10 mouse cellular contexts compared by ENCODE assay signal in genomic region chr4:148164461-148164860, GRCm38 (mm10). TPM values are rescaled to one million over a fixed set of nuclear protein-coding genes. Genes with fewer than 3 reads are reported as not detected.
DNase-seq lines count a peak whose midpoint lies in the region; ATAC-seq and TF ChIP-seq lines count a peak whose summit lies in the region.
"Had no signal": no experiment of that assay in that cellular context is flagged by ENCODE, and none has a peak within 500 bp of the region (broad histone marks: within the 10 kb centered on the region; RNA-seq: fewer than 3 reads in every experiment).

No protein-coding gene starts in this region.

- H3K4me1 ChIP-seq in heart, embryonic 15.5 days (replicated peaks), result peaks cover 34% of the 10 kb centered on the region
- 0 out of 2 replicates have a peak, but pooled peaks cover 2% of the 10 kb centered on the region for H3K4me1 ChIP-seq in cortical plate, adult 2 months (ENCODE audit: control insufficient read depth, insufficient read depth, low read length)
- H3K4me1 ChIP-seq in hindbrain, embryonic 12.5 days, result peaks cover 45% of the 10 kb centered on the region
- peaks cover 22% of the 10 kb centered on the region for H3K4me1 ChIP-seq in midbrain, embryonic 14.5 days (ENCODE audit: control insufficient read depth, insufficient read depth, low read length)

- no peak overlapping the region for H3K27ac ChIP-seq in heart, embryonic 15.5 days
- H3K27ac ChIP-seq in cortical plate, adult 2 months (ENCODE audit: insufficient read depth, low read length), result no peak overlapping the region
- H3K27ac ChIP-seq in hindbrain, embryonic 12.5 days, result no peak overlapping the region
- H3K27ac ChIP-seq in midbrain, embryonic 14.5 days (replicated peaks; ENCODE audit: low read depth, low read length), result no peak overlapping the region

- DNase-seq in heart, postnatal 4 days, result no peak
- DNase-seq in midbrain, embryonic 14.5 days, result no peak
- no peak for DNase-seq in left cerebral cortex, postnatal 10 days (ENCODE audit: extremely low spot score in 1 of 2, low spot score in 2 of 2)
- DNase-seq in lung, adult 18-20 months, result no peak

- no peak for TF ChIP-seq POLR2A in cortical plate, adult 2 months (IDR thresholded peaks at IDR 0.05; ENCODE audit: extremely low read depth, insufficient read depth, low read length)

- no peak for ATAC-seq in heart, embryonic 15.5 days (replicated peaks; ENCODE audit: insufficient number of reproducible peaks, insufficient read depth, low FRiP score, low read depth)
- no peak for ATAC-seq in hindbrain, embryonic 12.5 days (ENCODE audit: low FRiP score)
- no peak for ATAC-seq in midbrain, embryonic 14.5 days (ENCODE audit: low FRiP score, low TSS enrichment)
- ATAC-seq in activated CD4-positive, CD25-positive, alpha-beta regulatory T cell, adult 4 months, result no peak

- H3K9me3 ChIP-seq in heart, embryonic 15.5 days (replicated peaks), result no peaks in the 10 kb centered on the region
- H3K9me3 ChIP-seq in hindbrain, embryonic 12.5 days (replicated peaks), result no peaks in the 10 kb centered on the region
- H3K9me3 ChIP-seq in midbrain, embryonic 14.5 days (ENCODE audit: control insufficient read depth, low read length), result no peaks in the 10 kb centered on the region

- intact Hi-C loops in left cerebral cortex, postnatal 10 days (cut with DNase I), result no loop called here

- H3K9ac ChIP-seq in heart, embryonic 15.5 days, result 0 out of 2 replicates have a peak overlapping the region, but pooled peaks have one; percentile 10
- H3K9ac ChIP-seq in hindbrain, embryonic 12.5 days, result no peak overlapping the region
- H3K9ac ChIP-seq in midbrain, embryonic 14.5 days (replicated peaks; ENCODE audit: low read length), result peak overlapping the region; percentile 43; the same call in 1 of the 2 replicates

- no peak for TF ChIP-seq CTCF in cortical plate, adult 2 months (IDR thresholded peaks at IDR 0.05; ENCODE audit: extremely low read depth, insufficient read depth, low read length)

- H3K36me3 ChIP-seq in heart, embryonic 15.5 days, result no peaks in the 10 kb centered on the region
- H3K36me3 ChIP-seq in hindbrain, embryonic 12.5 days, result no peaks in the 10 kb centered on the region
- no peaks in the 10 kb centered on the region for H3K36me3 ChIP-seq in midbrain, embryonic 14.5 days (ENCODE audit: control insufficient read depth, insufficient read depth, low read length)

- peaks cover 90% of the 10 kb centered on the region for H3K27me3 ChIP-seq in heart, embryonic 15.5 days
- H3K27me3 ChIP-seq in hindbrain, embryonic 12.5 days, result peaks cover 76% of the 10 kb centered on the region
- peaks cover 58% of the 10 kb centered on the region for H3K27me3 ChIP-seq in midbrain, embryonic 14.5 days (ENCODE audit: control insufficient read depth, insufficient read depth, low read length)

- peak overlapping the region; percentile 72 for H3K4me2 ChIP-seq in heart, embryonic 15.5 days
- peak overlapping the region; percentile 50 for H3K4me2 ChIP-seq in hindbrain, embryonic 12.5 days (replicated peaks)
- H3K4me2 ChIP-seq in midbrain, embryonic 14.5 days (ENCODE audit: low read length), result peak overlapping the region; percentile 53

- under 1% methylated on average over 16 of the region's 16 CpGs for WGBS in heart, embryonic 15.5 days
- WGBS in hindbrain, embryonic 12.5 days, result under 1% methylated on average over 16 of the region's 16 CpGs
- under 1% methylated on average over 16 of the region's 16 CpGs for WGBS in midbrain, embryonic 14.5 days

- peak overlapping the region; percentile 45 for H3K4me3 ChIP-seq in heart, embryonic 15.5 days
- peak overlapping the region; percentile 4; the same call in 1 of the 2 replicates for H3K4me3 ChIP-seq in cortical plate, adult 2 months (ENCODE audit: insufficient read depth, low read length)
- peak overlapping the region; percentile 27 for H3K4me3 ChIP-seq in hindbrain, embryonic 12.5 days
- H3K4me3 ChIP-seq in midbrain, embryonic 14.5 days (replicated peaks; ENCODE audit: low read depth, low read length), result peak overlapping the region; percentile 25

RNA-seq across cellular contexts. Expression of gene Fbxo2, which starts 4.0 kb away (rescaled TPM):
- polyA plus RNA-seq in heart, embryonic 15.5 days (2015; fragmentation: Nextera tagmentation; extraction: Ambion mirVana), result 0.59 and 1.5 TPM in 2 replicates
- under 1 TPM in 1 of 2 experiments, not detected in 1; 0.27 TPM for total RNA-seq in heart, postnatal 4 days (2021)
- 139 and 142 TPM in 2 replicates for polyA plus RNA-seq in cortical plate, adult 2 months (2012; rRNA removed)
- polyA plus RNA-seq in hindbrain, embryonic 12.5 days (2016; fragmentation: Nextera tagmentation; extraction: Ambion mirVana), result 3.3 and 10.9 TPM in 2 replicates
- 3.2 and 4.0 TPM in 2 replicates for polyA plus RNA-seq in midbrain, embryonic 14.5 days (2014; fragmentation: Nextera tagmentation; extraction: Ambion mirVana)
- total RNA-seq in left cerebral cortex, postnatal 10 days (2021), result 10 to 100 TPM; 26.8 to 33.0 TPM
- polyA plus RNA-seq in activated CD4-positive, CD25-positive, alpha-beta regulatory T cell, adult 4 months (2017; shearing (Covaris generic)), result not detected
- total RNA-seq: gastrocnemius, postnatal 14 days had no signal

RNA-seq across cellular contexts. Expression of gene Fbxo44, which starts 4.2 kb away (rescaled TPM):
- 26.5 and 27.0 TPM in 2 replicates for polyA plus RNA-seq in heart, embryonic 15.5 days (2015; fragmentation: Nextera tagmentation; extraction: Ambion mirVana)
- total RNA-seq in heart, postnatal 4 days (2021), result 10 to 100 TPM; 18.2 to 22.7 TPM
- 236 and 238 TPM in 2 replicates for polyA plus RNA-seq in cortical plate, adult 2 months (2012; rRNA removed)
- 77.6 and 80.6 TPM in 2 replicates for polyA plus RNA-seq in hindbrain, embryonic 12.5 days (2016; fragmentation: Nextera tagmentation; extraction: Ambion mirVana)
- 102 and 106 TPM in 2 replicates for polyA plus RNA-seq in midbrain, embryonic 14.5 days (2014; fragmentation: Nextera tagmentation; extraction: Ambion mirVana)
- total RNA-seq in left cerebral cortex, postnatal 10 days (2021), result 10 to 100 TPM; 87.6 to 89.9 TPM
- polyA plus RNA-seq in activated CD4-positive, CD25-positive, alpha-beta regulatory T cell, adult 4 months (2017; shearing (Covaris generic)), result 1 to 10 TPM in 1 of 2 experiments, under 1 TPM in 1; 0.29 to 6.2 TPM

RNA-seq across cellular contexts. Expression of gene Fbxo6, which starts 12.5 kb away (rescaled TPM):
- polyA plus RNA-seq in heart, embryonic 15.5 days (2015; fragmentation: Nextera tagmentation; extraction: Ambion mirVana), result 18.8 and 19.7 TPM in 2 replicates
- total RNA-seq in heart, postnatal 4 days (2021), result 10 to 100 TPM; 24.7 to 26.3 TPM
- polyA plus RNA-seq in cortical plate, adult 2 months (2012; rRNA removed), result 38.5 and 41.3 TPM in 2 replicates
- polyA plus RNA-seq in hindbrain, embryonic 12.5 days (2016; fragmentation: Nextera tagmentation; extraction: Ambion mirVana), result 15.2 and 15.9 TPM in 2 replicates
- 18.7 and 22.8 TPM in 2 replicates for polyA plus RNA-seq in midbrain, embryonic 14.5 days (2014; fragmentation: Nextera tagmentation; extraction: Ambion mirVana)
- 10 to 100 TPM; 23.5 to 28.1 TPM for total RNA-seq in left cerebral cortex, postnatal 10 days (2021)
- polyA plus RNA-seq in activated CD4-positive, CD25-positive, alpha-beta regulatory T cell, adult 4 months (2017; shearing (Covaris generic)), result 10 to 100 TPM; 48.2 to 57.2 TPM

RNA-seq across cellular contexts. Expression of gene Draxin, which starts 34.0 kb away (rescaled TPM):
- 0.15 TPM in 1 of 2 replicates, not detected in the other for polyA plus RNA-seq in heart, embryonic 15.5 days (2015; fragmentation: Nextera tagmentation; extraction: Ambion mirVana)
- total RNA-seq in heart, postnatal 4 days (2021), result not detected
- polyA plus RNA-seq in cortical plate, adult 2 months (2012; rRNA removed), result 0.42 and 0.45 TPM in 2 replicates
- 11.6 and 12.8 TPM in 2 replicates for polyA plus RNA-seq in hindbrain, embryonic 12.5 days (2016; fragmentation: Nextera tagmentation; extraction: Ambion mirVana)
- 21.8 and 24.7 TPM in 2 replicates for polyA plus RNA-seq in midbrain, embryonic 14.5 days (2014; fragmentation: Nextera tagmentation; extraction: Ambion mirVana)
- total RNA-seq in left cerebral cortex, postnatal 10 days (2021), result 1 to 10 TPM; 2.7 to 3.1 TPM
- under 1 TPM in 1 of 2 experiments, not detected in 1; 0.11 TPM for polyA plus RNA-seq in activated CD4-positive, CD25-positive, alpha-beta regulatory T cell, adult 4 months (2017; shearing (Covaris generic))
- total RNA-seq: liver, adult 2 months had no signal
- polyA plus RNA-seq: liver, adult 2 months had no signal

RNA-seq across cellular contexts. Expression of gene Mad2l2, which starts 34.3 kb away (rescaled TPM):
- 30.9 and 35.4 TPM in 2 replicates for polyA plus RNA-seq in heart, embryonic 15.5 days (2015; fragmentation: Nextera tagmentation; extraction: Ambion mirVana)
- total RNA-seq in heart, postnatal 4 days (2021), result 10 to 100 TPM; 17.9 to 19.9 TPM
- 24.2 and 25.2 TPM in 2 replicates for polyA plus RNA-seq in cortical plate, adult 2 months (2012; rRNA removed)
- 85.5 and 89.9 TPM in 2 replicates for polyA plus RNA-seq in hindbrain, embryonic 12.5 days (2016; fragmentation: Nextera tagmentation; extraction: Ambion mirVana)
- polyA plus RNA-seq in midbrain, embryonic 14.5 days (2014; fragmentation: Nextera tagmentation; extraction: Ambion mirVana), result 122 and 133 TPM in 2 replicates
- 10 to 100 TPM; 14.6 to 15.7 TPM for total RNA-seq in left cerebral cortex, postnatal 10 days (2021)
- 10 to 100 TPM; 39.2 to 48.2 TPM for polyA plus RNA-seq in activated CD4-positive, CD25-positive, alpha-beta regulatory T cell, adult 4 months (2017; shearing (Covaris generic))

Comparison
In these comparisons a context has a peak if more than half of its experiments do, and no peak if none do; other contexts are left out.
1. RNA of gene Fbxo2, which starts 4.0 kb away (polyA plus RNA-seq): 139 to 142 TPM in cortical plate, adult 2 months; 3.3 to 10.9 TPM in hindbrain, embryonic 12.5 days, 3.2 to 4.0 TPM in midbrain, embryonic 14.5 days, 0.59 to 1.5 TPM in heart, embryonic 15.5 days and not detected in activated CD4-positive, CD25-positive, alpha-beta regulatory T cell, adult 4 months; every median in the first group is over 10 times any median in the second.
2. Peak in every context shown above with its lines, with median percentiles within 50 percentile points of each other: H3K4me2 ChIP-seq and H3K4me3 ChIP-seq.